Mouse (Mus musculus) stomach, postnatal 0 days (tissue): ENCODE measurements around the gene Pappa.

Source experiments
- CTCF ChIP-seq: IDR thresholded peaks from 2 replicates; pipeline ENCODE4 v1.5.1; 2016; ENCODE audit warnings: antibody characterized with exemption, low read depth, mild to moderate bottlenecking, moderate library complexity
- EP300 ChIP-seq: optimal IDR thresholded peaks from 2 replicates; pipeline ENCODE3; 2016; ENCODE audit warnings: antibody characterized with exemption

- TF ChIP-seq CTCF (no peak; the same call in 1 of the 2 replicates), EP300 (no peak)
Measured at GRCm38 (mm10) chr4:65317877-65318525, 194.0 kb downstream of the Pappa start.
